Mouse (Mus musculus) myocyte (in vitro differentiated cells): ENCODE results near the gene a.

Source experiments
- CEBPB ChIP-seq: IDR thresholded peaks from 2 replicates; pipeline ENCODE4 v1.6.1; 2011; ENCODE audit warnings: mild to moderate bottlenecking, moderate library complexity; ENCODE audit not compliant: poor library complexity, insufficient read depth, severe bottlenecking
- E2F4 ChIP-seq: IDR thresholded peaks from one replicate; pipeline ENCODE4 v1.6.1; 2011; ENCODE audit warnings: mild to moderate bottlenecking, control low read depth, moderate library complexity; ENCODE audit not compliant: insufficient read depth
- MAX ChIP-seq: IDR thresholded peaks from one replicate; pipeline ENCODE4 v1.6.1; 2011; ENCODE audit warnings: low read depth, mild to moderate bottlenecking, control low read depth
- MYOG ChIP-seq, 3 experiments: IDR thresholded peaks; one replicate each; pipeline ENCODE4 v1.6.1; 2011; ENCODE audit warnings: control low read depth in 2 of 3, low read depth in 2 of 3, mild to moderate bottlenecking in 2 of 3; ENCODE audit not compliant: insufficient read length in 2 of 3, control insufficient read depth in 1 of 3, insufficient read depth in 1 of 3
- POLR2A ChIP-seq: IDR thresholded peaks from one replicate; pipeline ENCODE4 v1.6.1; 2011; ENCODE audit warnings: low read depth, mild to moderate bottlenecking, control low read depth, moderate library complexity; ENCODE audit not compliant: insufficient read length
- POLR2AphosphoS2 ChIP-seq: IDR thresholded peaks from one replicate; pipeline ENCODE4 v1.6.1; 2011; ENCODE audit warnings: low read depth, control low read depth; ENCODE audit not compliant: insufficient read length
- SRF ChIP-seq: IDR thresholded peaks from one replicate; pipeline ENCODE4 v1.6.1; 2011; ENCODE audit warnings: low read depth; ENCODE audit not compliant: control insufficient read depth, insufficient read length
- TCF12 ChIP-seq: IDR thresholded peaks from one replicate; pipeline ENCODE4 v1.6.1; 2011; ENCODE audit warnings: mild to moderate bottlenecking, control low read depth; ENCODE audit not compliant: poor library complexity, insufficient read depth, severe bottlenecking
- USF1 ChIP-seq: IDR thresholded peaks from one replicate; pipeline ENCODE4 v1.6.1; 2011; ENCODE audit warnings: low read depth, mild to moderate bottlenecking, control low read depth, moderate library complexity

GRCm38 (mm10) chr2:154992083-154992482 is 200.9 kb downstream of the a start:
- TF ChIP-seq POLR2AphosphoS2 = no peak
- TF ChIP-seq E2F4 = no peak
- TF ChIP-seq POLR2A = no peak
- TF ChIP-seq MAX = no peak
- no peak for TF ChIP-seq USF1
- TF ChIP-seq MYOG (IDR thresholded peaks at IDR 0.05; ENCODE audit: control insufficient read depth in 1 of 3, insufficient read depth in 1 of 3, insufficient read length in 2 of 3, low read depth in 2 of 3) = no peak
- no peak for TF ChIP-seq CEBPB
- no peak for TF ChIP-seq SRF
- TF ChIP-seq TCF12 = no peak
